Mouse (Mus musculus): ENCODE results near the gene Pyroxd1. TPM values are rescaled to one million over a fixed set of nuclear protein-coding genes. Genes with fewer than 3 reads are reported as not detected.

The Pyroxd1 gene
- polyA plus RNA-seq, 1 experiment = 2.6 TPM

GRCm38 (mm10) chr6:142363019-142363576, 17.6 kb downstream of the Pyroxd1 start:
- TF ChIP-seq USF1 (IDR thresholded peaks at IDR 0.05; ENCODE audit: low read depth) (no peak), CEBPB (IDR thresholded peaks at IDR 0.05; ENCODE audit: low read depth) (no peak), MAX (IDR thresholded peaks at IDR 0.05) (no peak), MYOD1 (IDR thresholded peaks at IDR 0.05; ENCODE audit: control insufficient read depth, insufficient read length, low read depth) (no peak), MYOG (IDR thresholded peaks at IDR 0.05; ENCODE audit: control insufficient read depth, extremely low read depth, insufficient read length) (no peak), CTCF (IDR thresholded peaks at IDR 0.05; ENCODE audit: control insufficient read depth, insufficient read depth, insufficient read length) (no peak), FOSL1 (IDR thresholded peaks at IDR 0.05; ENCODE audit: insufficient read depth, low read length, poor library complexity, severe bottlenecking) (no peak)
- Histone ChIP-seq H3K27me3 (ENCODE audit: control insufficient read depth, insufficient read depth, insufficient read length) (no peaks in the 10 kb centered on the region), H3K79me3 (ENCODE audit: low read depth) (no peaks in the 10 kb centered on the region), H3K4me3 (ENCODE audit: insufficient read depth, poor library complexity, severe bottlenecking) (no peak overlapping the region), H3K36me3 (ENCODE audit: control insufficient read depth, insufficient read depth) (peaks cover 62% of the 10 kb centered on the region), H3K79me2 (ENCODE audit: control insufficient read depth, insufficient read depth) (no peaks in the 10 kb centered on the region), H3ac (ENCODE audit: control insufficient read depth, insufficient read length, low read depth) (no peak overlapping the region)

DNA sequence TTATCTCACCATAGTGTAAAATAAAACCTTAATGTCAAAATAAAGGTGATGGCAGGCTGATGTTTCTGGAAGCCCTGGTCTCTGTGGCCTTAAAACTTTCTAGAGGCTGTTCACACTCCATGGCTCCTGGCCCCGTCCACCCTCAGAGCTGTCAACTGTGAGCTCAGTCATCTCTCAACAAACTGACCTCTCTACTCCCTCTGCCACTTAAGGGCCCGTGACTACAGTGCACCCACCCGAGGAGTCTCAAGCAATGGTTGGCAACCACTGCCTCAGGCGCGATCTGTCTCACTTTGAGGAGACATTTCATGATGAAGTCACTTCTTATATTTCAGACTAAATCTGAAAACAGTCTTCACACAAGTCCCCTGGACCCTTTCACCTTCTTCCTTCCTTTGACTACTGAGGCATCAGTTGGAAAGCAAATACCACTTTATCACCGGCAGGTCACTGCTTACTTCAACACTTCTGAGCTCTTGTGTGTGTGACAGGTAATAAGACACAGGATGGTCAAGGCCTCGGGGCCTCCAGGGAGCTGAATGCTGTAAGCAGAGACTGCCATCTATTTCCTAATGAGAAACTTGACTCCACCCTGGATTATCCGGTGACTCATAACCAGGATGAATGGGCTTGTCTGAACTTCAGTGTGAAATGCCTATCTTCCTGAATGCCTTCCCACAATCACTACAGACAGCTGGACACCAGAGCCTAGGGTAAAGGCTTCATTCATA, 20.5 kb downstream of the Pyroxd1 start:
- no peaks in the 10 kb centered on the region for H3K79me2 ChIP-seq (ENCODE audit: control insufficient read depth, insufficient read depth)
- TF ChIP-seq CEBPB (IDR thresholded peaks at IDR 0.05; ENCODE audit: low read depth) (peak; percentile 69), FOSL1 (IDR thresholded peaks at IDR 0.05; ENCODE audit: insufficient read depth, low read length, poor library complexity, severe bottlenecking) (no peak), CTCF (IDR thresholded peaks at IDR 0.05; ENCODE audit: control insufficient read depth, insufficient read depth, insufficient read length) (no peak), USF1 (IDR thresholded peaks at IDR 0.05; ENCODE audit: low read depth) (no peak), MAX (IDR thresholded peaks at IDR 0.05) (no peak), MYOD1 (IDR thresholded peaks at IDR 0.05; ENCODE audit: control insufficient read depth, insufficient read length, low read depth) (peak; percentile 61)
- no peak overlapping the region for H3ac ChIP-seq (ENCODE audit: control insufficient read depth, insufficient read length, low read depth)
- H3K36me3 ChIP-seq (ENCODE audit: control insufficient read depth, insufficient read depth) = peaks cover 65% of the 10 kb centered on the region
- H3K4me3 ChIP-seq (ENCODE audit: insufficient read depth, poor library complexity, severe bottlenecking) = no peak overlapping the region
- no peaks in the 10 kb centered on the region for H3K27me3 ChIP-seq (ENCODE audit: control insufficient read depth, insufficient read depth, insufficient read length)
- no peaks in the 10 kb centered on the region for H3K79me3 ChIP-seq (ENCODE audit: low read depth)

DNA sequence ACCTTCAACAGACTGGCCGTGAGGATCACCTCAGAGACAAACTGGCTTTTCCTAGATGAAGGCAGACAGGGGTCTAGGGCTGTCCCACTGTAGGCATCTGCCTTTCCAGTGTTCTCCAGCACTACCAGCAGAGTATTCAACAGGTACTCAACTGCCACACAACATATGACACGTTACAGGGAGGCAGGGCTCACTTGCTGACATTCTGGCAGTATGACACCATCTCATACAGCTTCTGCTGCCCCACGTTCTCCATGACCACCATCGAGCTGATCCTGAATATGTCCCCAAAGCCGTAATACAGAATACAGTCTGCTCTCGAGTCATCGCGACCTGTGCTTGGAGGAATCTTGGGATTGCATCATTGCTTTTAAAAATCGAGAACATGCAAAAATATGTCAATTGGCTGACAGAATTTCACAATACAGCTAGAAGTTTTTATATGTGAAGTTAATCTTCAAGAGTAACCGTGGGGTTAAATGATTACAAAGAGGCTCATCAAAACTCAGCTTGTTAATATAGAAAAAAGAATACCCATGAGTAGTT, 21.1 kb downstream of the Pyroxd1 start:
- H3K79me3 ChIP-seq (ENCODE audit: low read depth) = no peaks in the 10 kb centered on the region
- no peaks in the 10 kb centered on the region for H3K79me2 ChIP-seq (ENCODE audit: control insufficient read depth, insufficient read depth)
- no peaks in the 10 kb centered on the region for H3K27me3 ChIP-seq (ENCODE audit: control insufficient read depth, insufficient read depth, insufficient read length)
- H3ac ChIP-seq (ENCODE audit: control insufficient read depth, insufficient read length, low read depth) = peak overlapping the region; percentile 12
- no peak overlapping the region for H3K4me3 ChIP-seq (ENCODE audit: insufficient read depth, poor library complexity, severe bottlenecking)
- H3K36me3 ChIP-seq (ENCODE audit: control insufficient read depth, insufficient read depth) = peaks cover 66% of the 10 kb centered on the region
- TF ChIP-seq MYOG (IDR thresholded peaks at IDR 0.05; ENCODE audit: control insufficient read depth, extremely low read depth, insufficient read length) = no peak
- no peak for TF ChIP-seq MYOD1 (IDR thresholded peaks at IDR 0.05; ENCODE audit: control insufficient read depth, insufficient read length, low read depth)
- TF ChIP-seq CTCF (IDR thresholded peaks at IDR 0.05; ENCODE audit: control insufficient read depth, insufficient read depth, insufficient read length) = no peak
- no peak for TF ChIP-seq FOSL1 (IDR thresholded peaks at IDR 0.05; ENCODE audit: insufficient read depth, low read length, poor library complexity, severe bottlenecking)
- peak; percentile 65 for TF ChIP-seq CEBPB (IDR thresholded peaks at IDR 0.05; ENCODE audit: low read depth)

DNA sequence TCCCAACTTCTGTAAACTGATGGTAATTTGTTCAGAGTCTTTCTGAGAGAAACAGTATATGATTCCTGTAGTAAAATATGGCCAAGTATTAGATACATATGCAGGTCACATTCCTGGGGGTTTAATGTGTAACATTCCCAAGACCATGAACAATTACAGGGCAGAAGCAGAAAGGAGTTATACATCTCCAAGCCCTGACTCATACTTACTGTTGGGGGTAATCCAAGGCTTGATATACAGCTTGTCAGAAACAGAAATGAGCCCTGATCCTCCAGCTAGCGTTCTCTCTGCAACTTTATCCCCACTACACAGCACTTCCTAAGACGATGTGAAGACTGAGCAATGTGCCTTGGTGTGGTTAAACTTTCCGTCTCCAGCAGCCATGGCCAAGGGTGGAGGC, 22.1 kb downstream of the Pyroxd1 start:
- no peaks in the 10 kb centered on the region for H3K79me3 ChIP-seq (ENCODE audit: low read depth)
- H3K27me3 ChIP-seq (ENCODE audit: control insufficient read depth, insufficient read depth, insufficient read length) = no peaks in the 10 kb centered on the region
- no peaks in the 10 kb centered on the region for H3K79me2 ChIP-seq (ENCODE audit: control insufficient read depth, insufficient read depth)
- TF ChIP-seq USF1 (IDR thresholded peaks at IDR 0.05; ENCODE audit: low read depth) (no peak), MYOG (IDR thresholded peaks at IDR 0.05; ENCODE audit: control insufficient read depth, extremely low read depth, insufficient read length) (no peak), CTCF (IDR thresholded peaks at IDR 0.05; ENCODE audit: control insufficient read depth, insufficient read depth, insufficient read length) (no peak), FOSL1 (IDR thresholded peaks at IDR 0.05; ENCODE audit: insufficient read depth, low read length, poor library complexity, severe bottlenecking) (peak; percentile 46), MYOD1 (IDR thresholded peaks at IDR 0.05; ENCODE audit: control insufficient read depth, insufficient read length, low read depth) (no peak), MAX (IDR thresholded peaks at IDR 0.05) (no peak), CEBPB (IDR thresholded peaks at IDR 0.05; ENCODE audit: low read depth) (no peak)
- no peak overlapping the region for H3K4me3 ChIP-seq (ENCODE audit: insufficient read depth, poor library complexity, severe bottlenecking)
- H3ac ChIP-seq (ENCODE audit: control insufficient read depth, insufficient read length, low read depth) = no peak overlapping the region
- peaks cover 68% of the 10 kb centered on the region for H3K36me3 ChIP-seq (ENCODE audit: control insufficient read depth, insufficient read depth)

GRCm38 (mm10) chr6:142369568-142369967, 24.1 kb downstream of the Pyroxd1 start:
- TF ChIP-seq CEBPB (IDR thresholded peaks at IDR 0.05; ENCODE audit: low read depth) (no peak), CTCF (IDR thresholded peaks at IDR 0.05; ENCODE audit: control insufficient read depth, insufficient read depth, insufficient read length) (no peak), MYOD1 (IDR thresholded peaks at IDR 0.05; ENCODE audit: control insufficient read depth, insufficient read length, low read depth) (no peak), MAX (IDR thresholded peaks at IDR 0.05) (no peak), USF1 (IDR thresholded peaks at IDR 0.05; ENCODE audit: low read depth) (no peak), FOSL1 (IDR thresholded peaks at IDR 0.05; ENCODE audit: insufficient read depth, low read length, poor library complexity, severe bottlenecking) (no peak), MYOG (IDR thresholded peaks at IDR 0.05; ENCODE audit: control insufficient read depth, extremely low read depth, insufficient read length) (no peak)
- no peak overlapping the region for H3K4me3 ChIP-seq (ENCODE audit: insufficient read depth, poor library complexity, severe bottlenecking)
- H3K79me3 ChIP-seq (ENCODE audit: low read depth) = no peaks in the 10 kb centered on the region
- H3K79me2 ChIP-seq (ENCODE audit: control insufficient read depth, insufficient read depth) = no peaks in the 10 kb centered on the region
- H3ac ChIP-seq (ENCODE audit: control insufficient read depth, insufficient read length, low read depth) = no peak overlapping the region
- no peaks in the 10 kb centered on the region for H3K27me3 ChIP-seq (ENCODE audit: control insufficient read depth, insufficient read depth, insufficient read length)
- H3K36me3 ChIP-seq (ENCODE audit: control insufficient read depth, insufficient read depth) = peaks cover 60% of the 10 kb centered on the region
